Mouse (Mus musculus) layer of hippocampus, postnatal 10 days (tissue): ENCODE results near the gene Commd7. TPM values are rescaled to one million over a fixed set of nuclear protein-coding genes. Genes with fewer than 3 reads are reported as not detected.

ENCODE experiments used
- DNase-seq, 2 experiments: peaks; one replicate each; pipeline ENCODE4 v3.0.0; 2021; ENCODE audit warnings: low spot score in 2 of 2
- total RNA-seq, 2 experiments: library from RNA; stranded (reverse); gene quantifications; 2 replicates each; pipeline ENCODE4 v1.2.3; 2021

The Commd7 gene
- total RNA-seq, 2 experiments from 2014 or later = 31.2 to 34.2 TPM

- no peak for DNase-seq
Observed at GRCm38 (mm10) chr2:153592056-153593014, 40.2 kb downstream of the Commd7 start.

- peak; percentile 92 for DNase-seq
Observed at GRCm38 (mm10) chr2:153586515-153587174, 45.9 kb downstream of the Commd7 start.

DNA sequence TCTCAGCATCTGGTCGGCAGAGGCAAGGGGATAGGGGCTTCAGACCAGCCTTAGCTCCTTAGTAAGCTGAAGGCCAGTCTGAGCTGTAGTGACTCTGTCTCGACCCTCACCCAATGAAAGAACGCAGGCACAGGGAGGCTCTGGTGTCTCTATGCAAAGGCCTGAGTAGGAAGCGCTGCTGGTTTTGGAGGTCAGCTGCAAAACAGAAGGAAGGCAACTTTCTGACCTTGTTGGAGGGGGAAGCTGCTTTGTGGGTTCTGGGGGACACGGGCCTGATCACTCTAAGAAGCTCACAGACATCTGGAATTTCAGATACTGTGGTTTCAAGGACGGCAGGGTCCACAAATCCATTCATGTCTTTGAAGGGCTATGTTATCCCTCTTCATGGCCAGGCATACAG, 46.6 kb downstream of the Commd7 start:
- DNase-seq = no peak

DNA sequence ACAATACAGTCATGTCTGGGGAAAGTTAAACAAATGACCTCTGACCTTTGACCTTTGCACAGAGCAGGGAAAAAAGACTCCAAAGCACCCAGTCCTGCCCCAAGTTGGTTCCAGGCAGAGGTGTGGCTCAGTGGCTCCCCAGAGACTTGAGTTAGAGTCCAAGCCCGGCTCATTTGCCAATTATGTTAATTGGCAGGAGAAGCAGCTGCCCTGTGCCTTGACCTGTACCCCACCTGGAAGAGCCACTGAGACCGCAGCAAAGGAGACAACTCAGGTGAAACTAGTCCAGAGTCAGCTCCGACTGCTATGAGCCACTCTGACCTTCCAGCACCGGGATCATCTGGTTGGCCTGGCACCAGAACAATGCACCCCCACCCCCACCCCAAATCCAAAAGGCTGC, 48.2 kb downstream of the Commd7 start:
- DNase-seq = no peak

DNA sequence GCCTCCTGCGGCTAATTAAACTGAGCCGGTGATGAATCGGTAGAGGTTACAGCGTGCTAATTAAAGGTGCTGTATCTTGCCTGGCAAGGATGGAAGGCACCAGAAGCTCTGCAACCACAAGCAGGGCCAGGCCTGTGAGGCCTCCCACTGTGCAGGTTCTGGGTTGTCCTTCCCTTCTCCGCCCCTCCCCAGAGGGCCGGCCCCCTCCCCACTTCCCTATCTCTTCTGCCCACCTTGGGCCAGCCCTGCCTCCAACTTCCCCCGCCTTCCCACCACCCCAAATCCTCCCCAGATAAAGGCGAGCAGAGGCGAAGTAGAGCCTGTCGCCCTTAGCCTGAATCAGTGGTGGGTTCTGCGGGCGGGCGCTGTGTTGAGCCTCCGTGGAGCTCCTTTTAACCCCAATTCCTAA, 48.9 kb downstream of the Commd7 start:
- no peak for DNase-seq

- no peak for DNase-seq
Observed at GRCm38 (mm10) chr2:153582876-153583585, 49.5 kb downstream of the Commd7 start.

GRCm38 (mm10) chr2:153581416-153581815, 51.2 kb downstream of the Commd7 start:
- DNase-seq = no peak

DNA sequence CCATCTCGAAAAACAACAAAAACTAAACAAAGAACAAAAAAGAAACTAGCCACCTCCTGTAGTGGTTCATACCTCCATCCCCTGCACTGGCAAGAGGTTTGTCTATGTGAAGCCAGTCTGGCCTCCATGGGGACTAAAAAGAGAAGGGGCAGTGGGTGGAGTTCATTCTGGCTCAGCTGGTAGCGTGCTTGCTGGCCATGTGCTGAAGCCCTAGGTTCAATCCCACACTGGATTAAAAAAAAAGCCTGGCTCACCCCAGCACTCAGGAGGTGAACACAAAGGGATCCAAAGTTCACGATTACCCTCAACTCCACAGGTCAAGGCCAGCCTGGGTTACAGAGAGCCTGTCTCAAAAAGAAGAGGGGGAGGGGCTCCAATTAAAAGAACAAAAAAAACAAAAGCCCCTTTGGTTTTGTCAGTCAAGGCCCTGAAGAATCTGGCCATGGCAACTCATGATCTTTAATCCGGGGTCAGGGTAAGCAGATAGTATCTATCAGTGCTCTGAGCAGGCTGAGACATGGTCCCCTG, 52.1 kb downstream of the Commd7 start:
- DNase-seq = no peak

DNA sequence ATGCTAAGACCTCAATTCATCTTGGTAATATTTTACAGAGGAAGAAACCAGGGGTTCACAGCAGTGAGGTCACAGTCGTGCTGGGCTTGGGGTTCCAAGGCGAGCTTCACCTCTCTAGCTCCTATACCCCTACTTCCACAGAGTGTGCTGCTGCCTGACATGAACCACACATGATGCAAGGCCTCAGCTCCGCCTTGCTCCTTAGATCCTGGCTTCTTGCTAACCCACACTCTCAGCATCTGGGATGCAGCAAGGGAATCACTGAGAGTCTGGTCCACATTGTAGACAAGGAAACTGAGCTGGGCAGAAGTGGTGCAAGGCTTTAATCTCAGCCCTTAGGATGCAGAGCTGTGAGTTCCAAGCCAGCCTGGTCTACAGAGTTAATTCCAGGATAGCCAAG, 52.5 kb downstream of the Commd7 start:
- no peak for DNase-seq

- no peak for DNase-seq
Observed at GRCm38 (mm10) chr2:153577122-153577521, 55.5 kb downstream of the Commd7 start.

GRCm38 (mm10) chr2:153576150-153576549, 56.4 kb downstream of the Commd7 start:
- DNase-seq = no peak

DNA sequence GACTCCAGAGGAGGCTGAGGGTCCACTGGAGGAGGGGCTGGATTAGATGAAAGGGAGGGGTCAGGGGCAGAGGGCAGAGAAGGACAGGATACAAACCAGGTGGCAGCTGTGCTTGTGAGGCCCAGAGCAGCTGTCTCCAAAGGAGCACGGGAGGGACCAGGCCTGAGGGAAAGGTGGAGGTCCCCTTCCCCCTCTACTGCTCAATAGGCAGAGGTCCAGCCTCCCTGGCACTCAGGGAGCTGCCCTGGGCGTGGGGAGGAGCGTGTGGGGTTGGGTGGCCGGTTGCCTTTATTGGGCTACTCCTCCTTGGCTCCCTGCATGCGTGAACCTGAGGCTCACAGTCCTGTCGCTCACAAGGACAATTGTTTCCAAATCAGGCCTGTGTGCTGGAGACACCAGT, 57.0 kb downstream of the Commd7 start:
- DNase-seq = no peak

- no peak for DNase-seq
Observed at GRCm38 (mm10) chr2:153573101-153573500, 59.5 kb downstream of the Commd7 start.

DNA sequence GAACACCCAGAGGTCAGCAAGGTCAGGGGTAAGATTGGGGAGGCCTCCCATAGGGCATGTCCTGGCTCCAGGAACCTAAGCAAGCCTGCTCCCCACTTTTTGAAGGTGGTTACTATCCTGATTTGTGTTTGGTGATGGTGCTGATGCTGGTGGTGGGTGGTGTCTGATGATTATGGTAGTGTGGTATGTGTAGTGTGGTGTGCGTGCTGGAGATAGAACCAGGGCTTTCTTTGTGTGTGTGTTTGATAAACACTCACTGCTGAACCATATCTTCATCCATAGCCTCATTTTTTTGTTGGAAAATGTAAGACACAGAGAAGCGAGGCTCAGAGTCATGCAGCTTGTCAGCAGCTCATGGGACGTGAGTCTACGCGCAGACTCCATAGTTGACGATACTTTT, 64.0 kb downstream of the Commd7 start:
- no peak for DNase-seq

GRCm38 (mm10) chr2:153568013-153568412, 64.6 kb downstream of the Commd7 start:
- no peak for DNase-seq

Other genes with a start within 250 kb of the Commd7 start
- not detected for gene 4930404H24Rik, start 140.0 kb downstream of the Commd7 start, total RNA-seq
- gene Nol4l, start 102.8 kb downstream of the Commd7 start, total RNA-seq = 10 to 100 TPM; 65.4 to 66.8 TPM
- gene Dnmt3b, start 16.7 kb upstream of the Commd7 start, total RNA-seq = 1 to 10 TPM; 2.3 to 3.0 TPM
- under 1 TPM in 1 of 2 experiments, not detected in 1; 0.16 TPM for gene Dnmt3c, start 63.9 kb upstream of the Commd7 start, total RNA-seq
- gene Mapre1, start 108.5 kb upstream of the Commd7 start, total RNA-seq = 100 to 1,000 TPM; 141 to 192 TPM
- under 1 TPM; 0.47 to 0.69 TPM for gene Efcab8, start 147.2 kb upstream of the Commd7 start, total RNA-seq
- not detected for gene Sun5, start 238.3 kb upstream of the Commd7 start, total RNA-seq
- not detected for gene Bpifb2, start 242.3 kb upstream of the Commd7 start, total RNA-seq